Mouse (Mus musculus) B cell, adult 2 months (primary cell): Measurements from ENCODE around the gene Fibp.
"Not testable (repeated sequence)": the region's sequence is repeated elsewhere in the genome, so short reads cannot be mapped to it uniquely, and the experiment has no call there.

Experiments
- DNase-seq, 2 experiments: peaks; one replicate each; pipeline ENCODE4 v3.0.0; 2022

Fibp gene

DNA sequence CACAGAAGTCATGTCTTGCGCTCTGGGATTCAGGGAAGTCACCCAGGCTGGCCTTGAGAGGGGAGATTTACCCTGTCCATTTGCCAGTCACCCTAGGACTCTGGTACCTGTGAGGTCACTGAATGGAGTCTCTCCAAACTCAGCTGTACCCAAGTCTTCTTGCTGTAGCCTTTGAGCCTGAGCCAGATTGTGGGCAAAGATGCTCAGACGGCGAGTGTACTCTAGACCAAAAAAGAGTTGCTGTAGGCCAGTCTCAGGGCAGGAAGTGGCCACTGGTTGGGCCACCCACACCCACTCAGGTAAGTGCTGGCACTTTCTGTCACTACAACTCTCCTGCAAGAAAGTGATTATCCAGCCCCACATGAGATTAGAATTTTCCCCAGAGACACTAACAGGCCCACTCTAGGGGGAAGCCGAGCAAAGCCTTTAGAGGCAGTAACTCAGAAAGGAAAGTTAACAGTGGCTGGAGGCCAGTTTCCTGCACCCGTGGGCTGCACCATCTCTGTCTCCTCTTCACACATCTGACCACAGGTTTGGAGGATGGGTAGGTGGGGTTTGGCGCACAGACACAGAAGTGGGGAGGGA, 6.6 kb downstream of the Fibp start:
- DNase-seq: no peak

DNA sequence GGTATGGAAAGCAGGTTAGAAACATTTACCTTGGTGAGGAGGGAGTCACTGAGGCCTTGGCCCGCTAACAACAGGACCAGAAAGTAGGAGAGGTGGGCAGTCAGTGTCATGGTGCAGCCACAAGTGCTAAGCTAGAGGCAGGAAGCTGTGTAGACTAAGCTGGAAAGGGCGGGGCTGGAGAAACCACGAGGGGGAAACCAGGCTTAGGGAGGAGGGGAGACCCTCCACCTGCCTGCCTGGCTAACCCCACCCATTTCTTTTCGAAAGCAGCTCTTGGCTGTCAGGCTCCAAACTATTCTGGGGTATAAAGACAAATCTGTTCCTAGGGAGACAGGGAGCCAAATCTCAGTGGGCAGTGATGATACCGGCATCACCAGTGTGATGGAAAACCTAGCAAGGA, 8.0 kb downstream of the Fibp start, which contains the start of gene Ctsw:
TSS of gene Ctsw (minus strand) at position 134 of the 400 bp plus-strand sequence.
- DNase-seq: no peak

DNA sequence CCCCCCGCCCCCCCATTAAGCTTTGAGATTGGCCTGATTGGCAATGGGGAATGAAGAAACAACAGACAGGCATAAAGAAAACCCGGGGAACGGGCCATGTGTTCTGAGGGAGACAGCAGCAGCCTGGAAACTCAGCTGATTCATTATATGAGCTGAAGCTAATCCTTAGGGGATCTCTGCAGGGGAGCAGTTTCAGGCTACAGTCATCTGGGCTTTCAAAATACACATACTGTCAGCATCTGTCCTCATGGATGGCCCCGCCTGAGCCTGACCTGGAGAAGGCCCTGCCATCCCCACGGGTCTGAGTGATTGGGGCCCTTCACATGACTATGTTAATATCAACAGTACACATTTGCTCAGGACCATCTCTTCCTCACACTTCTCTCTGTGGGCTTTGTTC, 11.4 kb downstream of the Fibp start:
- DNase-seq: no peak

DNA sequence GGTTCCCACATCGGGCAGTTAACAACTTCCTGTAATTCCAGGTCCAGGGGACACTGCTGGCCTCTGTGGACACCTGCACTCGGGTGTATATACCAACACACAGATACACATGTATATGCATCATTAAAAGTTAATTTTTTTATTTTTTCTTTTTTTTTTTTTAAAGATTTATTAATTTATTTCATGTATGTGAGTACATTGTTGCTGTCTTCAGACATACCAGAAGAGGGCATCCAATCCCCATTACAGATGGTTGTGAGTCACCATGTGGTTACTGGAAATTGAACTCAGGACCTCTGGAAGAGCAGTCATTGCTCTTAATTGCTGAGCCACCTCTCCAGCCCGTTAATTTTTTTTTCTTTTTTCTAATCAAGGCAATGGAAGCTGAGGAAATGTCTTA, 12.4 kb downstream of the Fibp start:
- DNase-seq: no peak

DNA sequence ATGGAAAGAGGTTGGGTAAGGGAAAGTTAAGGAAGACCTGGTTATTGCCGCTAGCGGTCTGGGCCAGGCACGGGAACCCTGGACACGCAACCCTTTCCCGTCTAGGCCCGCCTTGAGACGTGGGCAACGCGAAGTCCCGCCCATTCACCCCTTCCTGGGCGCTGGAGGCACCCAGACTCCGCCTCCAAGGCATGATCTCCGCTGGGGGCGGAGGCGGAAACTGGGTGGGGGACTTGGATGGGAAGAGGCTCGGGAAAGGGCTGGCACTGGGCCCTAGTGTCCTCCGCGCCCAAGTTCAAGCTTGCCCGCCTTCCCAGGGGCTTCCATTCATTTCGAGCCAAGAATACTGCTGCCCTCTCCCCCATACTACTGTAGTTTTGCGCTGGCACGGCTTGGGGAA, 13.3 kb downstream of the Fibp start, which contains the start of gene Efemp2:
TSS of gene Efemp2 (plus strand) at position 235 of the 400 bp plus-strand sequence.
- DNase-seq: no peak

DNA sequence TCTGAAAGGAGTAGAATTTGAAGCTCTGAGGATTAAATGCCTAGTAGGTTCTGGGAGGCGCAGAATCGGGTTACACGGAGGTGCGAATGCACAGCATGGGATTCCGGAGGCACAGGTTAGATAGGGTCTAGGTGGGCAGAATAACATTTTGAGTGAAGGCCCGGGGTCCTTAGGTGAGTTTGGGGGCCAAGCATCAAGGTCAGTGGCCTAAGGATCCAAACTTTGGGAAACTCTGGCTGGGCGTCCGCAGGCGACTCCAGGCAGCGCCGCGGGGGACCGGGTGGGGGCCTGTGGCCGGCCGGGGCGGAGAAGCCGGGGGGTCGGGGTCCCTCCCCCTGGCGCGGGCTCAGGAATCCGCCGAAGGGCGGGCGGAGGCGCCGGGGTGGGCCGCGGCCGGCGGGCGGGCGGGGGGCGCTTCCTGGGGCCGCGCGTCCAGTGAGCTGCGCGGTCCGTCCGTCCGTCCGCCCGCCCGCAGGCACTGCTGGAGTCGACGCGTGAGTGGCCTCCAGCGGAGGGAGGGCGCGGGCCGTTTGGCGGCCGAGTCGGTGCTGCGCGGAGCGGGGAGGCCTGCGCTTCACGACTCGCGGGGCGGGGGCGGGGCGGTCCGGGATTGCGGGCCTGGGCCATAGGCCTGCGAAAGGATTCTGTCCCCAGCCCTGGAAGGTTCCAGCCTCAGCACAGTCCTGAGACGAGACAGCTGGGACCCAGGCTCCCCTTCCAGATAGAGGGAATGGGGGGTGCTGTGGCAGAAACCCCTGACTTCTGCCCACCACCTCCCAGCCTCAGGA, 14.1 kb downstream of the Fibp start:
- no peak for DNase-seq

DNA sequence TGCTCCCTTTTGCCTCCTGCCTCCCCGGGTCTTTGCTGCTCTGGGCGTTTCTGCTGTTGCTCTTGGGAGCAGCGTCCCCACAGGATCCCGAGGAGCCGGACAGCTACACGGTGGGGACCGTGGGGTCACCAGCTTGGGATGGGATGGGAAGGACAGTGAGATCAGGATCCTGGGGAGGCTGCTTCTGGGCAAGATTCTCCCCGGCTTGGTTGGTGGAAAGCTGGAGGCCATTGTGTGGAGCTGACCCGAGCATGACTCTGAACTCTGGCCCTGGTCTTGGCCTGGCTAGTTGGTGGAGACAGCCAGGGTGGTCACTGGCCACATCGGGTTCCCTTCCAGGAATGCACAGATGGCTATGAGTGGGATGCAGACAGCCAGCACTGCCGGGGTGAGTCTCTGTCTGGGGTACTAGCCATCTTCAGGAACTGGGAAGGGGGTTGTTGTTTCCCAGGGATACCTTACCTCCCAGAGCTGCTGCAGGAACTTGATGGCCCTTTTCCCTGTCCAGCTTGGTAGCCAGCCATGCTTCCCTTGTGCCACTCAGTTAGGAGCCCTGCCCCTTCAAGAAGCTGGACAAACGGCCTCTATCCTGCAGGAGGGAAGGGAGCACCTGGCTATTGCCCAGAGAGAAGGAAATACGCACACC, 14.8 kb downstream of the Fibp start:
- no peak for DNase-seq

DNA sequence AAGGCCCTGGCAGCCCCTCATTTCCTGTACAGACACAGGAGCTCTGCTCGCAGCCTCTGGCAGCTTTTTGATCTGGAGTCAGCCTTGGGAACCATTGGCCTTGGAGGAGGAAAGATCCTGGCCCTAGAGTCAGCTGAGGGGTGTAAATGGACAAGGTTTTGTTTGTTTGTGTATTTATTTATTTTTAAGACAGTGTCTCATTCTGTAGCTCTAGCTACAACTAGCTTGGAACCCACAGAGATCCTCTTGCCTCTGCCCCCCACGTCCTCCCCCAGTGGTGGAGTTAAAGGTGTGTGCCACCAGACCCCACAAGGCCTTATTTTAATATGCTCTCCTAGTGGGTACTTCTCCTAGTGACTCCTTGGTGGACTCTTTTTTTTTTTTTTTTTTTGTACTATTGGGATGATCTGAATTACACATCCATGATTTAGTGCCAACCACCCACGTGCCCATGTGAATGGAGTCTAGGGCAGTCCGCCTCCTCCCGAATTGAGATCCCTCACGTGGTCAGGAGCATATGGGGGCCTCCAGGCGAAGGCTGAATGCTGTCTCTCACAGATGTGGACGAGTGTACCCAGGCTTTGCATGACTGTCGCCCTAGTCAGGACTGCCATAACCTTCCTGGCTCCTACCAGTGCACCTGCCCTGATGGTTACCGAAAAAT, 16.7 kb downstream of the Fibp start:
- DNase-seq: no peak

DNA sequence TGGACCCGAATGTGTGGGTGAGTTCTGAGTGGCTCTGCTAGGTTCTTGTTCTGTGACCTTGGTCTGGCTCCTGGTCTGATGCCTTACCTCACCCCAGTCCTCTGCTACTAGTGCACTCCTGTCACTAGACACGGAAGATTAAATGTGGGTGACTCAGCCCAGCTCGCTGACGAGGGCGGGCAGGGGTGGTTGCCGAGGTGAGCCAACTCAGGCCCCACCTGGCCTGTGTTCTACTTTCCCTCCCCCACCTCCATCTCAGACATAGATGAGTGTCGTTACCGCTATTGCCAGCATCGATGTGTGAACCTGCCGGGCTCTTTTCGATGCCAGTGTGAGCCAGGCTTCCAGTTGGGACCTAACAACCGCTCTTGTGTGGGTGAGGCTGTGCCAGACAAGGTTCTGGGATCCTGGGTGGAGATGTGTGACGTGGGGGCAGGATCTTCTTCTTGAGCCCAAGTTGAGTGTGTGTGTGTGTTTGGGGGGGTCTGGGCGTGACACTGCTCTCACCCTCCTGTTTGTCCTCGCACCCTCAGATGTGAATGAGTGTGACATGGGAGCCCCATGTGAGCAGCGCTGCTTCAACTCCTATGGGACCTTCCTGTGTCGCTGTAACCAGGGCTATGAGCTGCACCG, 17.4 kb downstream of the Fibp start:
- DNase-seq: no peak

DNA sequence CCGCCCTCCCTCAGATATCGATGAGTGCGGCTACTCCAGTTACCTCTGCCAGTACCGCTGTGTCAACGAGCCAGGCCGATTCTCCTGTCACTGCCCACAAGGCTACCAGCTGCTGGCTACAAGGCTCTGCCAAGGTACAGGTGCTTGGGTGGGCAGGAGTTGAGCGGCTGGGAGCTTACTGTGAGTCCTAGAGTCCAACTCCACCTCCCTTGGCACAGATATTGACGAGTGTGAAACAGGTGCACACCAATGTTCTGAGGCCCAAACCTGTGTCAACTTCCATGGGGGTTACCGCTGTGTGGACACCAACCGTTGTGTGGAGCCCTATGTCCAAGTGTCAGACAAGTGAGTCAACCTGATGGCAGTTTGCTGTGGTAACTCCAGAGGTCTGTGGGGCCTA, 19.6 kb downstream of the Fibp start:
- DNase-seq: no peak

DNA sequence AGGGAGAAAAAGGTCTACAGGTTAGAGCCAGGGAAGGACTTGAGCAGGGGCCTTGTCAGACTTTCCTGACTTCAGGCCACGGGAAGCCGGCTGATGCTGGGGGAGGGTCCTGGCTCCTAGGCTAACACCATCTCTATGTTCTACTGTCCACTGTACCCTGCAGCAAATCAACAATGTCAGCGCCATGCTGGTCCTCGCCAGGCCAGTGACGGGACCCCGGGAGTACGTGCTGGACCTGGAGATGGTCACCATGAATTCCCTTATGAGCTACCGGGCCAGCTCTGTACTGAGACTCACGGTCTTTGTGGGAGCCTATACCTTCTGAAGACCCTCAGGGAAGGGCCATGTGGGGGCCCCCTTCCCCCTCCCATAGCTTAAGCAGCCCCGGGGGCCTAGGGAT, 21.0 kb downstream of the Fibp start:
- no peak for DNase-seq

DNA sequence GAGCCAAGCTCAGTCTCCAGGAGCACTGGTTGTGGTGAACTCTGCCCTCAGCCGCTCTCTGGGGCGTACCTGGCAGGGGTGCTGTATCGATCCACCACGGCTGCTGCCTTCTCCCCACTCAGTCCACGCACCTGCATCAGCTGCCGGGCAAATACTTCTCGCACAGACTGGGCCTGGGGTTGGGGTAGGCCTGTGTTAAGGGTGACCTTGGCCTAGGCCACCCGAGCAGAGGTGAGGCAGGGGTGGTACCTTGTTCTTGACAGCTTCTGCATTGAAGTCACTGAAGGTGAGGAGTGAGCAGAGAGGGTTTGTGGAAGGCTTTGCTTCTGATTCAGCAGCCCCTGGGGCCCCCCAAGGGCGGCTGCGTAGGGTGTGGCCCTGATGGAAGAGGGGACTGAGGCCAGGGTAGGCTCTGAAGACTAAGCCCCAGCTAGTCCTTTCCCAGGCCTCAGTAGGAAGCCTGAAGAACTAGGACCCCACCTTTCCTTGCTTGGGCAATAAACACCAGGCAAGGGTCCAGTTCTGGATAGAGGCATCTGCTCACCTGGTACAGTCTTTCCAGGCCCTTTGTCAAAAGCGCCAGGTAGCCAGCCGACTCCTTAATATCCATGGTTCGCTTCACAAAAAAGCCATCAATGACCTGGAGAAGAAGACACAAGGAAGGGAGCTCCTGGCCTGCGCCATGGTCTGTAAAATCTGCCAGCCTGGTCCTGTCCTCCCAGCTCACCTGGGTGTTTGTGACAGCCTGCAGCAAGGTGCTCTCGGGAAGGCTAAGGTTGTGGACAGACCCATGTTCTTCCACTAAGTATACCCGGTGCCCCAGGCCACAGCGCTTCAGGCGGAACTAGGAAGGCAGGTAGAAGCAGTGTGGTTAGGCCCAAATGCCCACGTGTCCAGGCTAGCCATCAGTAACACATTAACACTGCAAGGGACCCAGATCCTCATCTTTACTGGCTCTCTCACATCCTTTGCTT, 23.3 kb downstream of the Fibp start:
- no peak for DNase-seq

DNA sequence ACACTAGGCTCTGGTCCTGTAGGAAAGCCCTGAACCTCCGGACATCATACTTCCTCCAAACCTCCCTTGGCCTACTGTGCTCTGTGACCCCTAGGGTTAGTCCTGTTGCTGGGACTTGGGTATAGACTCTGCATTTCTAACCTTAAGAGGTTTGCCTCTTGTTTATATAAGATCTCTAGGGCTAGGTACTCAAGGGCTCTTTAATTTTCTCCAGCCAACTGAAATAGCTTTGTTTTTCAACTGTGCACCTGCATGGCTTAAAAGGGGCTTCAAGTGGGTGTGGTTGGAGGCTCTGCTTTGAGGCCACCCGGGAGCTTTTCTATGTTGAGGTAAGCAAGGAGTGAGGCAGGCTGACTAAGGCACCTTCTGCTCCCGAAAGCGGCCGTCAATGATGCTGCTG, 24.1 kb downstream of the Fibp start:
- no peak for DNase-seq

DNA sequence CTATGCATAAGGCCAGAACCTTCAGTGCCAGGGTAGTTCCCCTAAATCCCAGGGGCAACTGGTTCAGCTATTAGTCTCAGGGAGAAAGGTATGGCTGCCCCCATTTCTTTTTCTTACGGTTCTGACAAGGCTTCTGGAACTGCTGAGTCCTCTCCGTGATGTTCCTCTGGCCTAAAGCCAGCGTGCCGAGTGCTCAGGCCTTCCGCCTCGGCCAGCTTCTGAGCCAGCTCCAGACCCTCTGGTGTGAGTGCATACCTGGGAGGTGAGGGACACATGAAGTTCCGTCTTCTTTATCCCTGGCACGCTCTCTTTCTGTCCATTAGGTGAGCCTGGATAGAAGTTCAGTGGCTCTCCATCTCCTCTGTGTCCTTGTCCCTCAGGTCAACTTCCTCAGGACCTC, 25.0 kb downstream of the Fibp start:
- DNase-seq: no peak

DNA sequence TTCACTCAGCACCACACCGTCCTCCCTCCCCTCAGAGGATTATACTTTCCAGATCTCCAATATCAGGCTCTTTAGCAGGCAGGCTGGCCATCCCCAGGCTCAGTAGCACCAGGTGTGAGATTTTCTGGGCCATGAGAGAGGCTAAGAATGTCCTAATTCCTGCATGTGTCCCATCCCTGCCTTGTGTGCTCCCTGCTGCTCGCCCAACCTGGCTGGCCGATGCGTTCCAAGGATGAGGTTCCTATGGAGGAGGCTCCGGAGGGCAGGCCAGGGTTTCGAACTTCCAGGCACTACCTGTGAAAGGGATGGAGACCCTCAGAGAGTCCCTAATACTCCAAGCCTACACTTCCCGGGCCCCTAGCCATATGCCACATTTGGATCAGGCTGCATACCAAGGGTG, 25.4 kb downstream of the Fibp start:
- no peak for DNase-seq

DNA sequence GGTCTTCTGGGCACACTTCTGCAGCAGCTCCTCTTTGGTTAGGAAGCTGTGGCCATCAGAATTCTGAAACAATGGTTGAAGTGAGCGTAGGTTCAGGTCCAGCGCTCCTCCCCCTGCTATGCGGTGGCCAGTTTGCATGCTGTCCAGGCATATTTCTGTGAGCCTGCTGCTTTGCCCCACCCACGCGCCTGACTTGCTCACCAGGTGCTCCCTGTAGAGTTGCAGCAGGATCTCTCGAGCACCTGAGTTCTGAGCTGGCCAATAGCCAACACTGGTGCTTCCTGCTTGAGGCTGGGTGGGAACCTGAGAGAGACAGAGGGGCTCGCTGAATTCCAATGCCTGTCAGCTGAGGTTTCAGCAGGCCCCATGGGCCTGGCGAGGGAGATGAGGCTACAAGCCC, 25.9 kb downstream of the Fibp start:
- no peak for DNase-seq

DNA sequence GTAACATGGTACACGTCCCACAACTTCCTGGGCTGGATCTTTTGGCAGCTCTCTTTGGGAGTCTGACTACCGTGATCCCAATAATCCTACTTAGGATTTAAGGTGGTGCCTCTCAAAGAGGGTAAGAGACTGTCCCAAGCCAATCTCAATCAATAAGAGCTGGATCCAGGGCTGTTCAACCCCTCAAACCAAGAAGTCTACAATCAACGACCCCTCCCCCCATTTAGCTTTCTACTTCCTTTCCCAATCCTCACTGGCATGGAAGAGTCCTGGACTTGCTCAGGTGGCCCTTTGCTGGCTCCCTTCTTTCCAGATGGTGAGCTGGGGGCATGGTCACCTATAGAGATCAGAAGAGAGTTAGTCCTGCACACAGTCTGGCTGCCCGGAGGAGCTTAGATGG, 26.4 kb downstream of the Fibp start:
- no peak for DNase-seq

DNA sequence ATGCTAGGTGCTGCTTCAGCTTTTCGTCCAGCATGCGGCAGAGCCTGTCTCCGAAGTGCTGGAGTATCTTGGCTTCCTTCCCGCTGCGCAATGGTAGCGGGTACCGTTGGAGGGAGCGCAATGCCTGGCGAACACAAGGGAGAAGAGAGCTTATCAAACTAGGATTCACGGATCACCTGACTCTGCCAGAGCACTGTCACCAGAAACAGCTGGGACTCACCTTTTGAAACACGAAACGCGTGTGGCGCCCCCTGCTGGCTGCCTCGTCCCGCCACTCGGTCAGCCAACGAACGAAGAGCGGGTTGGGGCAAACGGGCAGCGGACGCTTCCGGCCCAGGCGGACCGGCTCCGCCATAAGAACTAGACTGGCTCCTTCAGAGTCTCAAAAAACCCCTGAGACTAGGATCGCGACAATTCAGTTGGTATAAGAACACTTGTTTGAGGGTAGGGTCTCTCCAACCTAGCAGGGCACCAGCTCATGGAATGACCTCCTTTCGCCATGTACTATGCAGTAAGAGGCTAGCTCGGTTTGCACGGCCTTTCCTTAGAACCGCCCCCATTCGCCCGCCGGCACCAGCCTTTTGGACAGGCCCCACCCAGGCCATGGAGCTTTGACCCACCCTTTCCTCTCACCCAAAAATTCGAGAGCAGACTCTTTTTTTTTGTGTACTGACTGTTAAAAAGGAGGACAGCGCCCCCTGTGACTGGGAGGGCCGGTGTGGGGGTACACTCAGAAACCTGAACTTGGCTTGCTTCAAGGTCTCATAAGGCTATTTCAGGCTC, 27.5 kb downstream of the Fibp start, which contains the start of gene Mus81:
TSS of gene Mus81 (minus strand) at position 635 of the 783 bp plus-strand sequence.
- DNase-seq: peak; percentile 99

DNA sequence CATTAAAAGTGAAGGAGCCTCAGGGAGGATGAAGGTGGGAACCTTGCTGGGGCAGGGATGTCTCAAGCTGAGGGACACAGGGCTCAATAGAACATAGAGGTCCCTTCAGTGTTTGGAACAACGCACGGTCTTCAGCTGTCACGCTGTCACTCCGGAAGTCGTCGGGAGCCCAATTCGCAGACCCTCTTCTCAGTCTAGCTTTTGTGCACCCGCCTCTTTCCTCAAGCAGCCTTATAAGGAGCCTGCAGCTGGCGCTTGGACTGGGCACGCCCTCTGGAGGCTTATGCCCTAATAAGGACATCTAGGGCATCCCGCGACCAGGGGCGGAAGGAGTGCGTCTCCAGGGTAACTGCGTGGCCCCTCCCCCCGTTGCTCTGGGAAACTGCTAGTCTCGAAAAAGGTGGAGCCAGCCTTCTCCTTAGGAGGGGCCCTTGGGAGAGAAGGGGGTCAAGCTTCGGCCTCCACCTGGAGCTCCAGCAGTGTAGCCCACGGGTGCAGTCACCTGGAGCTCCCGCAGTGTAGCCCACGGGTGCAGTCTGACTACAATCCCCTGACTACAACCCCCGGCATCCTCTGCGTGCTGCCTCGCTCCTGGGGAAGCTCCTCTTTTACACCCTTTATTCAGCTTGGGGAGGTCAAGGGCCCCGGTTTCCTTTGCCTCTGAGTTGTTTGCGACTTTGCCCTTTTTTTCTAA, 28.6 kb downstream of the Fibp start:
- peak; percentile 95 to 96 for DNase-seq

DNA sequence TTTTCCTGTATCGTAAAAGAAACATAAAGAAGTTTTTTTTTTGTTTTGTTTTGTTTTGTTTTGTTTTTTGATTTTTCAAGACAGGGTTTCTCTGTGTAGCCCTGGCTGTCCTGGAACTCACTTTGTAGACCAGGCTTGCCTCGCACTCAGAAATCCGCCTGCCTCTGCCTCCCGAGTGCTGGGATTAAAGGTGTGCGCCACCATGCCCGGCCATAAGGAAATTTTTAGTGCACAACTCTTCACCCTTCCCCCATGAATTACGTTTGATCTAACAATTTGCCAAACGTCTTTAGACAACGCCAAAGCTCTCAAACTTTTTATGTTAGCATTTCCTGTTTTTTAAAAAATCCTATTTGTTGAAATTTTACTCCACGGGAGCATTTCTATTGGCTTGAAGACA, 29.3 kb downstream of the Fibp start:
- not testable (repeated sequence) for DNase-seq
